Mouse (Mus musculus): ENCODE data around the gene Ptprn2. TPM values are rescaled to one million over a fixed set of nuclear protein-coding genes. Genes with fewer than 3 reads are reported as not detected.

Ptprn2 gene
- polyA plus RNA-seq, 1 experiment = 1.2 TPM

- no peak for DNase-seq
- no peaks in the 10 kb centered on the region for H3K36me3 ChIP-seq (ENCODE audit: control insufficient read depth, insufficient read depth, low read length)
- 77% methylated on average over 4 of the region's 4 CpGs for WGBS
- TF ChIP-seq CTCF (IDR thresholded peaks at IDR 0.05; ENCODE audit: borderline replicate concordance, control insufficient read depth, extremely low read depth, insufficient read depth, low read length, poor library complexity) (no peak), POLR2A (IDR thresholded peaks at IDR 0.05; ENCODE audit: control insufficient read depth, extremely low read depth, insufficient read depth, low read length, poor library complexity) (no peak)
- H3K4me1 ChIP-seq (replicated peaks; ENCODE audit: control insufficient read depth, insufficient read depth, low read length) = no peaks in the 10 kb centered on the region
- no peak overlapping the region for H3K4me3 ChIP-seq (ENCODE audit: control insufficient read depth, insufficient read depth, low read length)
- H3K27ac ChIP-seq (ENCODE audit: control insufficient read depth, insufficient read depth, low read length) = no peak overlapping the region
- no peaks in the 10 kb centered on the region for H3K27me3 ChIP-seq (ENCODE audit: control insufficient read depth, insufficient read depth, low read length)
These were observed 736.4 kb downstream of the Ptprn2 start for GRCm38 (mm10) chr12:117221909-117222308.

GRCm38 (mm10) chr12:117224036-117224435 is 738.5 kb downstream of the Ptprn2 start:
- TF ChIP-seq CTCF (IDR thresholded peaks at IDR 0.05; ENCODE audit: borderline replicate concordance, control insufficient read depth, extremely low read depth, insufficient read depth, low read length, poor library complexity) (no peak), POLR2A (IDR thresholded peaks at IDR 0.05; ENCODE audit: control insufficient read depth, extremely low read depth, insufficient read depth, low read length, poor library complexity) (no peak)
- H3K27ac ChIP-seq (ENCODE audit: control insufficient read depth, insufficient read depth, low read length) = no peak overlapping the region
- H3K4me3 ChIP-seq (ENCODE audit: control insufficient read depth, insufficient read depth, low read length) = no peak overlapping the region
- no peak for DNase-seq
- no peaks in the 10 kb centered on the region for H3K27me3 ChIP-seq (ENCODE audit: control insufficient read depth, insufficient read depth, low read length)
- WGBS = 92% methylated on average over 1 of the region's 1 CpGs
- H3K36me3 ChIP-seq (ENCODE audit: control insufficient read depth, insufficient read depth, low read length) = no peaks in the 10 kb centered on the region
- H3K4me1 ChIP-seq (replicated peaks; ENCODE audit: control insufficient read depth, insufficient read depth, low read length) = no peaks in the 10 kb centered on the region

- 83% methylated on average over 3 of the region's 3 CpGs for WGBS
- Histone ChIP-seq H3K4me3 (ENCODE audit: control insufficient read depth, insufficient read depth, low read length) (no peak overlapping the region), H3K4me1 (replicated peaks; ENCODE audit: control insufficient read depth, insufficient read depth, low read length) (no peaks in the 10 kb centered on the region), H3K27ac (ENCODE audit: control insufficient read depth, insufficient read depth, low read length) (no peak overlapping the region), H3K27me3 (ENCODE audit: control insufficient read depth, insufficient read depth, low read length) (no peaks in the 10 kb centered on the region), H3K36me3 (ENCODE audit: control insufficient read depth, insufficient read depth, low read length) (no peaks in the 10 kb centered on the region)
- DNase-seq = no peak
- TF ChIP-seq CTCF (IDR thresholded peaks at IDR 0.05; ENCODE audit: borderline replicate concordance, control insufficient read depth, extremely low read depth, insufficient read depth, low read length, poor library complexity) (no peak), POLR2A (IDR thresholded peaks at IDR 0.05; ENCODE audit: control insufficient read depth, extremely low read depth, insufficient read depth, low read length, poor library complexity) (no peak)
These were observed 741.7 kb downstream of the Ptprn2 start for GRCm38 (mm10) chr12:117227236-117227635.

- WGBS = 96% methylated on average over 4 of the region's 4 CpGs
- no peak for DNase-seq
- no peak overlapping the region for H3K4me3 ChIP-seq (ENCODE audit: control insufficient read depth, insufficient read depth, low read length)
- TF ChIP-seq CTCF (IDR thresholded peaks at IDR 0.05; ENCODE audit: borderline replicate concordance, control insufficient read depth, extremely low read depth, insufficient read depth, low read length, poor library complexity) (no peak), POLR2A (IDR thresholded peaks at IDR 0.05; ENCODE audit: control insufficient read depth, extremely low read depth, insufficient read depth, low read length, poor library complexity) (no peak)
- no peak overlapping the region for H3K27ac ChIP-seq (ENCODE audit: control insufficient read depth, insufficient read depth, low read length)
- no peaks in the 10 kb centered on the region for H3K36me3 ChIP-seq (ENCODE audit: control insufficient read depth, insufficient read depth, low read length)
- no peaks in the 10 kb centered on the region for H3K27me3 ChIP-seq (ENCODE audit: control insufficient read depth, insufficient read depth, low read length)
- H3K4me1 ChIP-seq (replicated peaks; ENCODE audit: control insufficient read depth, insufficient read depth, low read length) = no peaks in the 10 kb centered on the region
These were observed 743.9 kb downstream of the Ptprn2 start for GRCm38 (mm10) chr12:117229442-117229841.

GRCm38 (mm10) chr12:117230282-117230681 is 744.8 kb downstream of the Ptprn2 start:
- WGBS = 90% methylated on average over 6 of the region's 6 CpGs
- H3K36me3 ChIP-seq (ENCODE audit: control insufficient read depth, insufficient read depth, low read length) = no peaks in the 10 kb centered on the region
- H3K4me1 ChIP-seq (replicated peaks; ENCODE audit: control insufficient read depth, insufficient read depth, low read length) = no peaks in the 10 kb centered on the region
- no peak overlapping the region for H3K4me3 ChIP-seq (ENCODE audit: control insufficient read depth, insufficient read depth, low read length)
- no peak for DNase-seq
- no peak overlapping the region for H3K27ac ChIP-seq (ENCODE audit: control insufficient read depth, insufficient read depth, low read length)
- H3K27me3 ChIP-seq (ENCODE audit: control insufficient read depth, insufficient read depth, low read length) = no peaks in the 10 kb centered on the region
- TF ChIP-seq CTCF (IDR thresholded peaks at IDR 0.05; ENCODE audit: borderline replicate concordance, control insufficient read depth, extremely low read depth, insufficient read depth, low read length, poor library complexity) (no peak), POLR2A (IDR thresholded peaks at IDR 0.05; ENCODE audit: control insufficient read depth, extremely low read depth, insufficient read depth, low read length, poor library complexity) (no peak)

- H3K4me1 ChIP-seq (replicated peaks; ENCODE audit: control insufficient read depth, insufficient read depth, low read length) = no peaks in the 10 kb centered on the region
- WGBS = 85% methylated on average over 5 of the region's 5 CpGs
- no peaks in the 10 kb centered on the region for H3K27me3 ChIP-seq (ENCODE audit: control insufficient read depth, insufficient read depth, low read length)
- no peak for DNase-seq
- H3K36me3 ChIP-seq (ENCODE audit: control insufficient read depth, insufficient read depth, low read length) = no peaks in the 10 kb centered on the region
- no peak overlapping the region for H3K4me3 ChIP-seq (ENCODE audit: control insufficient read depth, insufficient read depth, low read length)
- no peak overlapping the region for H3K27ac ChIP-seq (ENCODE audit: control insufficient read depth, insufficient read depth, low read length)
- TF ChIP-seq POLR2A (IDR thresholded peaks at IDR 0.05; ENCODE audit: control insufficient read depth, extremely low read depth, insufficient read depth, low read length, poor library complexity) = no peak
- TF ChIP-seq CTCF (IDR thresholded peaks at IDR 0.05; ENCODE audit: borderline replicate concordance, control insufficient read depth, extremely low read depth, insufficient read depth, low read length, poor library complexity) = no peak
These were observed 746.3 kb downstream of the Ptprn2 start for GRCm38 (mm10) chr12:117231850-117232249.

- no peak overlapping the region for H3K27ac ChIP-seq (ENCODE audit: control insufficient read depth, insufficient read depth, low read length)
- TF ChIP-seq CTCF (IDR thresholded peaks at IDR 0.05; ENCODE audit: borderline replicate concordance, control insufficient read depth, extremely low read depth, insufficient read depth, low read length, poor library complexity) (no peak), POLR2A (IDR thresholded peaks at IDR 0.05; ENCODE audit: control insufficient read depth, extremely low read depth, insufficient read depth, low read length, poor library complexity) (no peak)
- no peak for DNase-seq
- no peak overlapping the region for H3K4me3 ChIP-seq (ENCODE audit: control insufficient read depth, insufficient read depth, low read length)
- H3K4me1 ChIP-seq (replicated peaks; ENCODE audit: control insufficient read depth, insufficient read depth, low read length) = no peaks in the 10 kb centered on the region
- H3K27me3 ChIP-seq (ENCODE audit: control insufficient read depth, insufficient read depth, low read length) = no peaks in the 10 kb centered on the region
- H3K36me3 ChIP-seq (ENCODE audit: control insufficient read depth, insufficient read depth, low read length) = no peaks in the 10 kb centered on the region
These were observed 749.6 kb downstream of the Ptprn2 start for GRCm38 (mm10) chr12:117235114-117235513.
